Mouse (Mus musculus) thymus, adult 18-20 months (tissue): Measurements from ENCODE around the gene Wnt2.

Experiments used
- DNase-seq, 2 experiments: peaks; one replicate each; pipeline ENCODE4 v3.0.0; 2022; ENCODE audit warnings: mixed read lengths in 2 of 2

Gene Wnt2

DNA sequence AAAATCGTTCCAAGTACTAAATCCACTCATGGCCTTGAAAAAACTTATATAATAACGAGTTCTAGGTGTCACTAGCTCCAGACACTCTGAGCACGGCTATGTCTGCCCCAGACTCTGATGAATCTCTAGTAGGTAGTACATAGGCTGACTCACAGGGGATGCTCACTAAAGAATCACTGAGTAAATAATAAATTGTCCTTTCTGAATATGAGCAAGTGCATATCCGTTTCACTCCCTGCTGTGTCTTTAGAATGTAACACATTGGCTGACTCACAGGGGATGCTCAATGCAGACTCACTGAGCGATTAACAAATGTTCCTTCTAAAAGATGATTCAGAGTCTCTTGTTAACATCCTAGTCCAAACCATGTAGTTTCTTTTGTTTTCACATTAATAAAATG is 52.1 kb downstream of the Wnt2 start:
- no peak for DNase-seq

DNA sequence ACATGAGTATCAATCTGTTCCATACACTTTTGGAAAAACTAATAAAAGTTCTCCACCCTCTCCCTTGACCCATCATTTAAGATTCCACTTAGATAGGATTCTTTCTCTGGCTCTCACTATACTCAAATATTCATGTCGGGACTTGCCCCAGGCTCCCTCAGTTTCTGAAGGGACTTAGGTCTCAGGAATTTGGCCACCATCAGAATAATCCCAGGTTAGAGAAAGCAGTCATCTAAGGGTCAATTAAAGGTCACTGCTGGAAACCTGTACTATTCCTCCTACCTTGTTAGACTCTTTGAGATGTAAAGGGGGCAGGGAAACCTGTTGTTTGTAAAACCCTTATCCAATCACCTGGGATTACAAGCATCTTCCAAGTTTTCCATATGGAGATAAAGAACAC is 53.2 kb downstream of the Wnt2 start:
- no peak for DNase-seq

DNA sequence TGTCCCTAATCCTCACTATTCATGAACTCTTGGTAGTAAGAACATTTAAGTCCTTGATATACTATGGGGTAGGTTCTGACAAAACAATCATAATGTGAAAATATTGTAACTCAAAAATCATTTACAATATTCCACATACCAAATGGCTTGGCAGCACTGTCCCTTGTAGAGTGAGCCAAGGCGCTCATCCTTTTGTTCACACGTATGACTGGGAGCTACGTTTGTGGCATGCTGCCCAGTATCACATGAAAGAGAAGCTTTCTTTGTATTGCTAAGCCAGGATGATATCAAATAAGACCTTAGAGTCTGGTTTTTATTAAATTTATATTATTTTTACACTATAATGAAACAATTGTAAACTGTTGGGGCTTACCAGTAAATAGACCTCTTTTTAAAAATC is 56.0 kb downstream of the Wnt2 start:
- no peak for DNase-seq

DNA sequence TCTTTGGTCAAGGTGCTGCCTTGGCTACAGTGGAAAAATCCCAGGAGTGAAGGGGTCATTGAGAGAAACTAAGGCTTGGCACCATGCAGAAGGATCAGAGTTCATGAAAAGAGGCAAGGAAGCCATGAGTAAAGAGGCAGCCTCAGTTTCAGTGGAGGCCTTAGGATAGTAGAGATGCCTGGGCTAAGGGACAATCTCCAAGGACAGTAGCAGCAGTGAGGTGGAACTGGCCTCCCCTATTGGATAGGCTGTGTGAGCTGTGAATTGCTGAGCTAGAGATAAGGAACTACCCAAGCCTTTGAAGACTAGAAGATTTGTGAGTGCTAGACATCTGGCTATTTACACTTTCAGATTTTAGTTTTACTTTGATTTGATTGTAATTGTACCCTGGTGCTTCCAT is 59.0 kb downstream of the Wnt2 start:
- no peak for DNase-seq

DNA sequence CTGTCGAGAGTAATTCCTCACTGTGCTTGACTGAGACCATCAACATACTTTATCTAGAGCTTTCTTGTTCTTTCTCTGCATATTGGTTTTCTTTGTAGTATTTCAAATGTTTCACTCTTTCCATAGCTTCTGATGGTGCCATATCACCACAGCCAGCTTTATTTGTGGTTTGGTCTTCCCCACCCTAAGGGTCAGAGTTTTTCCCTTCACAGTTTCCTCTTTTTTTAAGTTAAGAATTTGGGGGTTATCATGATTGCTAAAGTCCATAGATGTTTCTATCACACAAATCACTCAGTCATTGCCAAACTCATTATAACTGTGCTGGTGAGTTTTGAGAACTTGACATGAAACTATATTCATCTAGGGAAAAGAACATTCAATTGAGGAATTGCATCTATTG is 60.6 kb downstream of the Wnt2 start:
- no peak for DNase-seq

DNA sequence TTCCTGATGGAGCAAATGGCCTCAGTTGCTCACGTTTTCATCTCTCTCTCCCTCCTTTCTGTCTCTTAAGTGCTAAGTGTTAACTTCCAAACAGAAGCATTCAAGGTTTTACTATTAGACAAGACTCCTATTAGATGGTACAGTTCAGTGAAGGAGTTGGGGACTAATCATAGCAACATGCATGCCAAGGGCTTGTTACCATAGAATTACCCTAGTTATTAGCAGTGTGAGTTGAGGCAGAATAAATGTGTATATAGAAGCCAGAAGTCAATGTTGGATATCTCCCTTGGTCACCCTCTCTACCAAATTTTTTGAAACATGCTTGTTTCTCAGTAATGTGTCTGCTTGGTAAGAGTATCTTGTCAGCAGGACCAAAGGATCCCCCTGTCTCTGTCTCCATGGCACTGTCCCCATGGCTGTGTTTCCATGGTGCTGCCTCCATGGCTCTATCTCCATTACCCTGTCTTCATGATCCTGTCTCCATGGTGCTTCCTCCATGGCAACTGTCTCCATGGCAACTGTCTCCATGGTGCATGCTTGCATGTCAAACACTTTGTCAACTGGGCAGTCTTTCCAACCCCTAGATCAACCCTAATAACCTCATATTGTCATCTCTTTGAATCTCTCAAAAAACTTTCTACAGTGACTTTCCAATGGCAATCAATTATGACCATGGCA is 61.8 kb downstream of the Wnt2 start:
- DNase-seq: no peak

DNA sequence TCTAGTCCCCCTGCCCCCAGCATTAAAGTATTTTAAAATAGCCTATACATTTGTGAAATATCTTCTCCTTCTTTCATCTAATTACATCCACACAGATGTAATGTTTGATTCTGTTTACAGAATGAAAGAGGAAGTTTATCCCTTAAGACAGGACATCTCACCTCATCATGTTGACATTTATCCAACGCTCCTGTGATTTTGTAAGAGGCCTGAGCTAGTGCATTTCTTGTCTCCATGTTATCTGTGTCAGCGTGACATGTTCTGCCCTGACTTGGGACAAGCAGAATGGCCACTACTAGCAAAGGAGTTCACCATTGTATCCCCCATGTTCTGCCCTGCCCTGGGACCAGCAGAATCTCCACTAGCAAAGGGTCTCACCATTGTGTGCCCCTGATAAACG is 66.9 kb downstream of the Wnt2 start:
- no peak for DNase-seq

DNA sequence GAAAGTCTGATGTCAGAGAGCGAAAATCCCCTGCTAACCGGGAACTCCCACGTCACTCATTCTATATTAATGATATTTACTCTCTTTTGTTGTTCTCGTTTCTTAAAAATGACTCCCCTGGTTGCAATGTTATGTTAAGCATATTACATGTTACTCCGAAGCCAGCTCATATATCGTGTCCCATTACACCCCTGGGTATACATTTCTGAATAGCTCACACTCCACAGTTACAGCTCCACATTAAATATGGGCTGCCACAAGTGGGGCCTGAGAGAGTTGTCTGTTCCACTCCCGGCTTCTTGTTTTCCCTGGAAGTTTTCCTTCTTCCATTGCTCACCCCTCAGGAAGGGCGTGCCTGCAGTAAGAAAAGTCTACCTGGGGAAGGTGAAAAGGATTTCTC is 78.6 kb downstream of the Wnt2 start:
- DNase-seq: no peak

DNA sequence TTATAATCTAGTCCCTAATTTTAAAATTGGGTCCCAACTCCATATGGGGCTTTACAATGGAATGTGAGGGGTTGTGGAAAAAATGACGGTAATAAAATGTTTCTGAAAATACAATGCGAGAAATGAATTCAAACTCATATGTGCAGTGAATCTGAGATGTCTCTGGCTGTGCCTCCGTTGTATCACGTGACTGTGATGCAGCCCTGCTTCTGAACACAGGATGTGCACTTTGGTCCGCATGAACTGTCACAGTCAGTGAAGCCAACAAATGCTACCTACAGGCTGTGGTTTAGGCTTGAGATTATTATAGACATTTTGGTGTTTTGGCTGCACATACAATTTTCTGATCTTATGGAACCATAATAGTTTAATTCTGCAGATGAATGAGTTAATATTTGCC is 81.3 kb downstream of the Wnt2 start:
- DNase-seq: no peak

DNA sequence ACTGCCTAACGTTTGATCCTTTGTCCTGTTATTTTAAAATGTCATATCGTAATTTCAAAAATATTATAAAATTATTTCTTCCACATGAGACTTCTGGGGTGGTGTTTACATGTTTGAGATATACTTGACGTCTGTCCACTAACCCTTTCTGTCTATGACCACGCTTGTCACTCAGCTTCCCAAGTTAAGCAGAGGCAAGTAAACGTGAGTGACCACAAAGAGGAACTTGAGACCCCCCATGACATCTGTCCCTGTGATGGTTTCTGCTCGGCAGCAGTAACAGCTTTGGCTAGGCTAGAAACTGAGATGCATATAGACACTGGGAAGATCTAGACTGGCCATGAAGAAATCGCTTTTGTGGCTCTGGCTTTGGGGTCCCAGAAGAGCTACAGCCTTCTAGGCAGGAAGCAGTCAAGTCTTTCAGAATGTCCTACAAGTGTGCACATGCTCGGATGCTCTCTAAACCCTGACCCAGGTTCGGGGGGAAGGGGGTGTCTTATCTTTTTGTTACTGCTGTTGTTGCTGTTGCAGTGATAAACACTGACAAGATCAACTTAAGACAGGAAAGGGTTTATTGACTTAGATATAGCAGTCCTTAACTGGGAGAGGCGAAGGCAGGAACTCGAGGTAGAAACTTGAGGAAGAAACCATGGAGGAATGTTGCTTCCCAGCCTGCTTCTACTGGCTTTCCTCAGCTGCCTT is 83.1 kb downstream of the Wnt2 start:
- DNase-seq: no peak

DNA sequence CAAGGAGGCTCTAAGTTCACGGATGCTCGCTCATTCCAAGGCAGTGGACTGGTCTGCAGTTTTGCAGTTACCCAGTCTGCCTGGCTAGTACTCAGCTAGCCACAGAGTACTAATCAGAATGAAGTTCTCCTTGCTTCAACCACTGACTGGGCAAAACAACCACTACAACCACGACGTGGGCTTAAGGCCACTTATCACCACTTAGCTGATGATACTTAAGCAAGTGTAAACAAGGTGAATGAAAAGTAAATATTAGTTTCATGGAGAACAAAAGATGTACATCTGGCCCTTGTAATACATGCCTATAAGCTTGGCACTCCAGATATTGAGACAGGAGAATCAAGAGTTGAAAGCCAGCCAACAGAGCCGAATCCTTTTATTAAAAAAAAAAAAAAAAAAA is 83.9 kb downstream of the Wnt2 start:
- DNase-seq: no peak

DNA sequence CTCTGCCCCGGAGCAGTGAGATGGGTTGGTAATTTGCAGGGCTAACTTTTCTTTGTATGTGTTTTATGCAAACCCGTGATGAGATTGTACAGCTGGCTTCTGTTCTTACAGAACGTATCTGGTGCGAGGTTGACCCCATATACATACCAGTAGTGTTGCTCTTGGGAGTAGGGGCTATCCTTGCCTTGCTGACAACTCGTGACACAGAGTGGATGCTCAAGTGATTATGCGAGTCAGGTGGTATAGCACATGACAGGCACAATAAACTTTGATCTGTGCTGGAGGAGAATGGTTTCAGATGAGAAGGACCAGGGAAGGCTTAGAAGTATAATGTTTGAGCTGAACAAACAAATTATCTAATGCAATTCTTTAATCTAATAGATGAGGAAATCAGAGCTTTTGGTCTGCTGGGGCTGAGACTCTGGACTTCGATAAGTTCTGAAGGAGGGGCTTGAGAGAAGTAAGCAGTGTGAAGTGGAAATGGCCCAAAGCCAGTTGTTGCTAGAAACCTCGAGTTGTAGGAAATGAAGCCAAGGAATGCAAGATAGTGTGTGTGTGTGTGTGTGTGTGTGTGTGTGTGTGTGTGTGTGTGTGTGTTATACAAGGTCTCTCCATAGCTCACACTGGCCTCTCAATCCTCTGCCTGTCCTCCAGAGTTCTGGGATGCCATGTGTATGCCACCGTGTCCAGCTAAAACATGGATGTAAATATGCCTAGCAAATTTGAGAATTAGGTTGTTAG is 86.3 kb downstream of the Wnt2 start:
- no peak for DNase-seq

DNA sequence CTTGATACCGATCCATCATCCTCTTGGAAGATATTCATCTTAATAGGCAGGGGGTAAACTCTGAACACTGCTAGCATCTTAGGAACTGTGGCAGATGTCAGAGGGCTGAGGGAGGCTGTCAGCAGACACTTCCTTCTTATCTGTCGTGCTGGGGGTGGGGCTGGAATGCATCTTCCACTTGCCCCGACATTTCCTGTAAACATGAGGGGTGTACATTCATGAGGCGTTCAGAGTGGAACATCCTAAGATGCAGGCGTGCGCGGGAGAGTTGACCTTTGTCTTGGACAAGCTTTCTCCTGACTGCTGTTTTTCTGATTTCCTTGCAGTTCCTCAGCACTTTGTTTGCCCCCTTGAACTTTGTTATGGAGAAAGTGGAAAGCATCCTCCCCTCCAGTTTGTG is 88.0 kb downstream of the Wnt2 start:
- DNase-seq: no peak

DNA sequence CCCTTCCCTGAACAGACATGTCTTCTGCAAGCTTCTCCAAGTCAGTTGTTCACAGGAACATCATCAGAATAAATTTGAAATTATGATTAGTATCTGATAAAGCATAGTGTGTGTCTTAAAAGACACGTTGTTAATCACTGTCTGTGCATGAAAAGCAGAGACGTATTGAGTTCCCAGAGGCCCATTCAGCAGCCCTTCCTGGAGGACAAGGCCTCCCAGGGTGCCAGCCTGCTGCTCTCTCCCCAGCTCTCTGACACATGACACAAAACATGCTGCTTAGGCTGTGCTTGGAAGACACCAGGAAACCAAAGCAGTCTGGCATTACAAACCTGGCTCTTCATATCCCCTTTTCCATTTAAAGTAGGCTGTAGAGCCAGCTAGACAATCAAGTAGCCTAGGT is 88.5 kb downstream of the Wnt2 start:
- no peak for DNase-seq
